Mouse (Mus musculus) hindbrain, embryonic 15.5 days (tissue): ENCODE data around the gene Clec16a. TPM values are rescaled to one million over a fixed set of nuclear protein-coding genes. Genes with fewer than 3 reads are reported as not detected.

ENCODE experiments used
- ATAC-seq: fragments of 200-750 bp; cut with Nextera tagmentation; 2 replicates; pipeline ENCODE4 v1.8.0; 2017; ENCODE audit warnings: low read depth, moderate number of reproducible peaks, moderate TSS enrichment; ENCODE audit not compliant: low FRiP score
- H3K27ac ChIP-seq: fragments of 300-500 bp; sonication (generic); replicated peaks from 2 replicates; pipeline ENCODE4 v1.5.1; 2015; ENCODE audit warnings: mild to moderate bottlenecking, inconsistent platforms
- H3K27me3 ChIP-seq: fragments of 300-500 bp; sonication (generic); 2 replicates; pipeline ENCODE4 v1.6.1; 2015; ENCODE audit warnings: control low read depth, inconsistent platforms
- H3K36me3 ChIP-seq: fragments of 300-500 bp; sonication (generic); 2 replicates; pipeline ENCODE4 v1.6.1; 2015; ENCODE audit warnings: control low read depth, inconsistent platforms
- H3K4me1 ChIP-seq: fragments of 300-500 bp; sonication (generic); replicated peaks from 2 replicates; pipeline ENCODE4 v1.6.1; 2015; ENCODE audit warnings: control low read depth, inconsistent platforms
- H3K4me2 ChIP-seq: fragments of 300-500 bp; sonication (generic); 2 replicates; pipeline ENCODE4 v1.6.1; 2015; ENCODE audit warnings: moderate library complexity, mild to moderate bottlenecking, inconsistent platforms
- H3K4me3 ChIP-seq: fragments of 300-500 bp; sonication (generic); 2 replicates; pipeline ENCODE4 v1.5.1; 2015; ENCODE audit warnings: mild to moderate bottlenecking, inconsistent platforms
- H3K9ac ChIP-seq: fragments of 300-500 bp; sonication (generic); 2 replicates; pipeline ENCODE4 v1.6.1; 2015; ENCODE audit warnings: inconsistent platforms
- H3K9me3 ChIP-seq: fragments of 300-500 bp; sonication (generic); 2 replicates; pipeline ENCODE4 v1.6.1; 2016; ENCODE audit warnings: control low read depth, inconsistent platforms
- WGBS: fragments of 180-500 bp; shearing (Covaris S2); methylation state at CpG from one replicate; pipeline ENCODE4 v1.1.7; 2015; 5-methylcytosine and 5-hydroxymethylcytosine counted together
- polyA plus RNA-seq: library from polyadenylated mRNA; unstranded; fragments of >200 nt; fragmentation: Nextera tagmentation; extraction: Ambion mirVana; gene quantifications from 2 replicates; pipeline ENCODE4 v1.2.1, GENCODE M21; 2015

Gene Clec16a
- polyA plus RNA-seq, 1 experiment from 2014 or later = 70.2 TPM

- WGBS = 90% methylated on average over 3 of the region's 3 CpGs
- Histone ChIP-seq H3K9me3 (no peaks in the 10 kb centered on the region), H3K4me1 (0 out of 2 replicates have a peak, but pooled peaks cover 3% of the 10 kb centered on the region), H3K4me2 (no peak overlapping the region), H3K4me3 (no peak overlapping the region), H3K36me3 (no peaks in the 10 kb centered on the region), H3K9ac (no peak overlapping the region), H3K27me3 (no peaks in the 10 kb centered on the region), H3K27ac (no peak overlapping the region)
- no peak for ATAC-seq
These were observed 193.7 kb downstream of the Clec16a start for GRCm38 (mm10) chr16:10738866-10739265.

GRCm38 (mm10) chr16:10739854-10740398 lies 194.8 kb downstream of the Clec16a start:
- no peaks in the 10 kb centered on the region for H3K9me3 ChIP-seq
- no peaks in the 10 kb centered on the region for H3K27me3 ChIP-seq
- H3K4me1 ChIP-seq = 0 out of 2 replicates have a peak, but pooled peaks cover 3% of the 10 kb centered on the region
- H3K9ac ChIP-seq = no peak overlapping the region
- H3K4me3 ChIP-seq = no peak overlapping the region
- H3K27ac ChIP-seq = no peak overlapping the region
- no peak for ATAC-seq
- WGBS = 66% methylated on average over 9 of the region's 9 CpGs
- no peak overlapping the region for H3K4me2 ChIP-seq
- H3K36me3 ChIP-seq = no peaks in the 10 kb centered on the region

- WGBS = 96% methylated on average over 2 of the region's 2 CpGs
- Histone ChIP-seq H3K4me2 (no peak overlapping the region), H3K9me3 (no peaks in the 10 kb centered on the region), H3K4me1 (0 out of 2 replicates have a peak, but pooled peaks cover 3% of the 10 kb centered on the region), H3K27me3 (no peaks in the 10 kb centered on the region), H3K4me3 (no peak overlapping the region), H3K9ac (no peak overlapping the region), H3K27ac (no peak overlapping the region), H3K36me3 (no peaks in the 10 kb centered on the region)
- no peak for ATAC-seq
These were observed 195.9 kb downstream of the Clec16a start for GRCm38 (mm10) chr16:10741082-10741481.

- WGBS = 73% methylated on average over 7 of the region's 7 CpGs
- Histone ChIP-seq H3K4me3 (no peak overlapping the region), H3K27ac (no peak overlapping the region), H3K4me1 (peaks cover 8% of the 10 kb centered on the region; the same call in 1 of the 2 replicates), H3K36me3 (no peaks in the 10 kb centered on the region), H3K9ac (no peak overlapping the region), H3K4me2 (no peak overlapping the region), H3K27me3 (no peaks in the 10 kb centered on the region), H3K9me3 (no peaks in the 10 kb centered on the region)
- ATAC-seq = no peak
These were observed 204.1 kb downstream of the Clec16a start for GRCm38 (mm10) chr16:10749226-10749625.

- ATAC-seq = no peak
- 53% methylated on average over 7 of the region's 7 CpGs for WGBS
- Histone ChIP-seq H3K4me2 (no peak overlapping the region), H3K4me3 (no peak overlapping the region), H3K27ac (no peak overlapping the region), H3K9me3 (no peaks in the 10 kb centered on the region), H3K36me3 (no peaks in the 10 kb centered on the region), H3K4me1 (peaks cover 8% of the 10 kb centered on the region; the same call in 1 of the 2 replicates), H3K27me3 (no peaks in the 10 kb centered on the region), H3K9ac (no peak overlapping the region)
These were observed 204.7 kb downstream of the Clec16a start for GRCm38 (mm10) chr16:10749824-10750223.

- Histone ChIP-seq H3K9ac (no peak overlapping the region), H3K4me1 (0 out of 2 replicates have a peak, but pooled peaks cover 3% of the 10 kb centered on the region), H3K4me2 (no peak overlapping the region), H3K27ac (no peak overlapping the region), H3K27me3 (no peaks in the 10 kb centered on the region), H3K36me3 (no peaks in the 10 kb centered on the region), H3K4me3 (no peak overlapping the region), H3K9me3 (no peaks in the 10 kb centered on the region)
- ATAC-seq = no peak
- 79% methylated on average over 3 of the region's 3 CpGs for WGBS
These were observed 209.6 kb downstream of the Clec16a start for GRCm38 (mm10) chr16:10754521-10755296.

- H3K4me2 ChIP-seq = no peak overlapping the region
- WGBS = 73% methylated on average over 5 of the region's 6 CpGs
- no peak for ATAC-seq
- no peaks in the 10 kb centered on the region for H3K36me3 ChIP-seq
- H3K27me3 ChIP-seq = no peaks in the 10 kb centered on the region
- no peaks in the 10 kb centered on the region for H3K9me3 ChIP-seq
- no peak overlapping the region for H3K9ac ChIP-seq
- H3K27ac ChIP-seq = no peak overlapping the region
- H3K4me1 ChIP-seq = no peaks in the 10 kb centered on the region
- H3K4me3 ChIP-seq = no peak overlapping the region
These were observed 211.0 kb downstream of the Clec16a start for GRCm38 (mm10) chr16:10756168-10756567.

- WGBS = 74% methylated on average over 8 of the region's 8 CpGs
- H3K4me3 ChIP-seq = no peak overlapping the region
- no peaks in the 10 kb centered on the region for H3K4me1 ChIP-seq
- no peaks in the 10 kb centered on the region for H3K27me3 ChIP-seq
- H3K4me2 ChIP-seq = no peak overlapping the region
- no peaks in the 10 kb centered on the region for H3K9me3 ChIP-seq
- H3K27ac ChIP-seq = no peak overlapping the region
- ATAC-seq = no peak
- H3K36me3 ChIP-seq = no peaks in the 10 kb centered on the region
- H3K9ac ChIP-seq = no peak overlapping the region
These were observed 216.0 kb downstream of the Clec16a start for GRCm38 (mm10) chr16:10761182-10761581.

GRCm38 (mm10) chr16:10762569-10763180 lies 217.5 kb downstream of the Clec16a start:
- H3K36me3 ChIP-seq = no peaks in the 10 kb centered on the region
- no peaks in the 10 kb centered on the region for H3K27me3 ChIP-seq
- no peak overlapping the region for H3K4me2 ChIP-seq
- no peak for ATAC-seq
- H3K4me1 ChIP-seq = no peaks in the 10 kb centered on the region
- H3K4me3 ChIP-seq = no peak overlapping the region
- H3K9ac ChIP-seq = no peak overlapping the region
- H3K9me3 ChIP-seq = no peaks in the 10 kb centered on the region
- WGBS = 72% methylated on average over 5 of the region's 5 CpGs
- no peak overlapping the region for H3K27ac ChIP-seq

- WGBS = 60% methylated on average over 6 of the region's 6 CpGs
- no peaks in the 10 kb centered on the region for H3K36me3 ChIP-seq
- H3K4me2 ChIP-seq = no peak overlapping the region
- no peaks in the 10 kb centered on the region for H3K4me1 ChIP-seq
- no peak overlapping the region for H3K4me3 ChIP-seq
- no peaks in the 10 kb centered on the region for H3K27me3 ChIP-seq
- no peak overlapping the region for H3K27ac ChIP-seq
- no peaks in the 10 kb centered on the region for H3K9me3 ChIP-seq
- no peak overlapping the region for H3K9ac ChIP-seq
- ATAC-seq = no peak
These were observed 218.6 kb downstream of the Clec16a start for GRCm38 (mm10) chr16:10763540-10764264.

GRCm38 (mm10) chr16:10764323-10764722 lies 219.2 kb downstream of the Clec16a start:
- no peaks in the 10 kb centered on the region for H3K4me1 ChIP-seq
- H3K4me3 ChIP-seq = no peak overlapping the region
- no peaks in the 10 kb centered on the region for H3K9me3 ChIP-seq
- no peaks in the 10 kb centered on the region for H3K36me3 ChIP-seq
- ATAC-seq = no peak
- 67% methylated on average over 2 of the region's 2 CpGs for WGBS
- H3K9ac ChIP-seq = no peak overlapping the region
- no peak overlapping the region for H3K4me2 ChIP-seq
- no peak overlapping the region for H3K27ac ChIP-seq
- H3K27me3 ChIP-seq = no peaks in the 10 kb centered on the region

GRCm38 (mm10) chr16:10767158-10767557 lies 222.0 kb downstream of the Clec16a start:
- Histone ChIP-seq H3K4me3 (no peak overlapping the region), H3K9me3 (no peaks in the 10 kb centered on the region), H3K4me1 (no peaks in the 10 kb centered on the region), H3K27ac (no peak overlapping the region), H3K27me3 (no peaks in the 10 kb centered on the region), H3K9ac (no peak overlapping the region), H3K4me2 (no peak overlapping the region), H3K36me3 (no peaks in the 10 kb centered on the region)
- WGBS = 44% methylated on average over 4 of the region's 4 CpGs
- no peak for ATAC-seq
